Mouse (Mus musculus) adrenal gland, postnatal 14 days (tissue): ENCODE data around the gene Serpinf1. TPM values are rescaled to one million over a fixed set of nuclear protein-coding genes. Genes with fewer than 3 reads are reported as not detected.
"Not testable (repeated sequence)": the region's sequence is repeated elsewhere in the genome, so short reads cannot be mapped to it uniquely, and the experiment has no call there.

Source experiments
- DNase-seq: peaks from one replicate; pipeline ENCODE4 v3.0.0; 2021; ENCODE audit warnings: mixed read lengths
- total RNA-seq: library from RNA; stranded (reverse); gene quantifications from 2 replicates; pipeline ENCODE4 v1.2.3, GENCODE M21; 2021

Gene Serpinf1
- total RNA-seq, 1 experiment from 2014 or later: 116 TPM

- no peak for DNase-seq
These were observed 590 bp upstream of the Serpinf1 start for GRCm38 (mm10) chr11:75423091-75423490.

GRCm38 (mm10) chr11:75421375-75422012, 1.0 kb downstream of the Serpinf1 start:
- peak; percentile 47 for DNase-seq

DNA sequence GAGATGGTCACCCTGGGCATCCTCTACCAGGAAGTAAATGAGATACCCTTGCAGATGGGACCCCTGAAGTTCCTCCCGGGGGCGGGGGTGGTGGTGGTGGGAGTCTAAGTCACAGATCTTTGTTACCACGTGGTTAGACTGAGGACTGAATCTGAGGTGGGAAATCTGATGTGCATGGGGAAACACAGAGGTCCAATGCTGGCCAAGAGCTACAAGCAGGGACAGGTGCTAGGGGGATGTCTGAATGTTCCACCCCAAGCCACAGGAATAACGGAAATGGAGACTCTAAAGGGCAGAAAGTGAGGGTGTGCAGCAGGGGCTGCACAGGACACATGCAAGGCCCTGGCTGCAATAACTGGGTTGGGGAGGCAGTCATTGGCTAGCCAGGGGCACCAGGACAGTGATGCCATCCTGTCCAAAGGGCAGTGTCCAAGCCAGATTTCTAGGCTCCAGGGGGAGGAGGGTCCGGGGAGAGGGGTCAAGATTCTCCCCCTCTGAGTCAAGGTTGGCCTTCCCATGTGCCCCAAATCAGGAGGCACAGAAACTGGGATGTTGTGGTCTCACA, 1.6 kb downstream of the Serpinf1 start:
- no peak for DNase-seq

DNA sequence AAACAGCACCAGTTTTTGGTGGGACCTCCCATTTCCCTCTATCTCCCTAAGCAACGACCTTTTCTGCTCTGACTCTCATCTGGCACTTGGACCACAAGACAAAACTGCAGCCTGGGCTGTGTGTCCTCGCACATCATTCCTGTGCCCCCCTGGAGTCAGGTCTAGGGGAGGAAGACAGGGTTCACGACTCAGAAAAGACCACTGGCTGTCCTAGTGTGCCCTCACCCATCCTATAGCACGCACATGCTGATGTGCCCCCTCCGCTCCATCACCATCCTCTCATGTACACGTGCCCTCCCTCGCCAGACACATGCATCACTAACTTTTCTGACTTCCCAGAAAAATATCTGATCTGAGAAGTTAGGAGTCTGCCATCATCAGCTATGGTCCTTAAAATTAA, 2.5 kb downstream of the Serpinf1 start:
- peak; percentile 2 for DNase-seq

DNA sequence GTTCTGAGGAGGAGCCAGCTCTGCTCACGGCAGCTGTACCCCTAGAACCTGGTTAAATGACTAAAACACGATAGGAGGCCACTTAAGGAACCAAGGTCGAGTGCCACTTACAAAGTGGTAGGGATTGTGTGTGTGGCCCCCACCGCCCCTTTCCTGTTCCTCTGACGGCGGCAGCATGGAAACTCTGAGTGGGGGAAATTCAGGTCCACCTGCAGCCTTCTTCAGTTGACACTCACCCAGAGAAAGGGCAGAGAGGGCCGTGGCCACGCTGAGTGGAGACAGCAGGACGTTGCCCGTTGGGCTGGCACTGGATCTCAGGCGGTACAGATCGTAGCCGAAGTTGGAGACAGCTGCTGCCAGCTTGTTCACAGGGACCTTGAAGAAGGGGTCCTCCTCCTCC, 6.5 kb downstream of the Serpinf1 start:
- peak; percentile 6 for DNase-seq

DNA sequence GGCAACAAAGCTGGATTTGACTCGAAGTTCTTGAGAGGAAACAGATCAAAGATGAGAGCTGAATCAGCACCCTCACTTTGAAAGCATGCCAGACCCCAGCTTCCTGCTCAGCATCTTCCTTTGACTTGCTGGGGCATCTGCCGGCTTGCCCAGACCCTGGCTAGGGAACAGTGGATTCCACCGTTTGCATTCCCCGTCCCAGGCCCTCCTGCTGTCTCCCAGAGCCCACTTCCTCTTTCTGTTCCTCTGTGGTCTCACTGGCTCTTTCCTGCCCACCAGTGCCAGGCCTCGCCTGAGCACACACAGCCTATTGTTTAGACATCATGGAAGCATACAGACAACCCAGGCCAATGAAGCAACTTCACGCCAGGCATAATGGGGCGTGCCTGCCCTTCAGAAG, 7.4 kb downstream of the Serpinf1 start:
- DNase-seq: no peak

GRCm38 (mm10) chr11:75410591-75410990, 11.9 kb downstream of the Serpinf1 start:
- no peak for DNase-seq

GRCm38 (mm10) chr11:75409679-75410575, 12.6 kb downstream of the Serpinf1 start:
- peak; percentile 1 for DNase-seq

DNA sequence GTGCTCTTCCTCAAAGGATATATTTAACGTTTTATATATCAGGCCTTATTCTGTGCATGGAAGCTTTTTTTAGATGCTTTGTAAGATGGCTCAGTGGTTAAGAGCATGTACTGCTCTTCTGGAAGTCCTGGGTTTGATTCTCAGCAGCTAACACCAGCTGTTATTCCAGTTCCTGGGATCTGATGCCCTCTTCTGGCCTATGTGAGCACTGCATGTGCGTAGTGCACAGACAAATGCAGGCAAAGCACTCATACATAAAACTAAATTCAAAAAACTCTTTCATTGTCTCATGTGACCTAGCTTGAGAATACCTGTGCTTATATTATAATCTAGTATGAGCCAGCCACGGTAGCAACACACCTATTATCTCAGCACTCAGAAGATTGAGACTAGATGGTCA, 15.6 kb downstream of the Serpinf1 start:
- DNase-seq: peak; percentile 68

DNA sequence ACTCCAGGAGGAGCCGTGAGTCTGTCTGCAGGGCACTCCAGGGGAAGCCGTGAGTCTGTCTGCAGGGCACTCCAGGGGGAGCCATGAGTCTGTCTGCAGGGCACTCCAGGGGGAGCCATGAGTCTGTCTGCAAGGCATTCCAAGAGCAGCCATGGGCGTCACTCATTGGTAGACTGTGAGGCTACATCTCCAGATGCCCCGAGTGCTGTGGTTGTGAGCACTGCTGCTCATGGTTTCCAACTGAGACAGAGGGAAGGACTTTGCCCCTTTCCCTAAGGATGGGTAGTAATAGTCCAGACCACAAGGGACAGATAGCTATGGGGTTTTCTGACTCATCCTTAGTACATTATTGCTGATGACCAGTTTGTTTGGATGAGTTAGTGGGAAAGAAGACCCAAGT, 16.4 kb downstream of the Serpinf1 start:
- DNase-seq: no peak

- DNase-seq: no peak
These were observed 17.7 kb downstream of the Serpinf1 start for GRCm38 (mm10) chr11:75404801-75405200.

DNA sequence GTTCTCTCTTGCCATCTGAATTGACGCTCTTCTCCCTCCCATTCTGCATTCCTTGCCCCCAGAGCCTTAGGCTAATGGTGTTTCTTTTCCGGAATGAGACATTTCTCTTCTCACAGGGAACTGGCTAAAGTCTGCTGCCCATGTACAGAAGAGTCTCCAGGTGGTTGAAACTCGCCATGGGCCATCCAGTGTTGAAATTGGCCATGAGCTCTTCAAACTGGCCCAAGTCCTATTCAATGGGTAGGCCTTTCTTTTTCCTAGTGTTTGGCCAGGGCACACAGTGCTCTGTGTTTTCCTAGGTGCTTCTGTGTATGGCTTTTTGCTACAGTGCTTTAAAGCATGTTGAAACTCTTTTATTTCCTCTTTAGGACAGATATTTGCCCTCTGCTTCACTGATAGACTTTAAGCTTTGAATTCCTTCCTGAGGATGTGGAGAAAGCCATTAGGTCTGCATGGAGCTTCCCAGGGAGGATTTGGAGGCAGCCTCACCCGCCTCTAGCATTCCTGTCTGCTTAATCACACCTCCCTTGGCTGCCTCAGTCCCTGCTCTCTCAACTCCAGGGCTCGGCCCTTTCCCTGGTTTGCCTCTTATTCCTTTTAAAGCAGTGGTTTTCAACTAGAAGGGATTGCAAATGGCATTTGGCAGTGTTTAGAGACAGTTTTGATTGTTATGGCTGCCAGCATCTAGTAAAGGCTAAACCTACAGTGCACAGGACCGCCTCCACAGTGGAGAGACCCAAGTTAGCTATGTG, 19.0 kb downstream of the Serpinf1 start:
- DNase-seq: peak; percentile 50

DNA sequence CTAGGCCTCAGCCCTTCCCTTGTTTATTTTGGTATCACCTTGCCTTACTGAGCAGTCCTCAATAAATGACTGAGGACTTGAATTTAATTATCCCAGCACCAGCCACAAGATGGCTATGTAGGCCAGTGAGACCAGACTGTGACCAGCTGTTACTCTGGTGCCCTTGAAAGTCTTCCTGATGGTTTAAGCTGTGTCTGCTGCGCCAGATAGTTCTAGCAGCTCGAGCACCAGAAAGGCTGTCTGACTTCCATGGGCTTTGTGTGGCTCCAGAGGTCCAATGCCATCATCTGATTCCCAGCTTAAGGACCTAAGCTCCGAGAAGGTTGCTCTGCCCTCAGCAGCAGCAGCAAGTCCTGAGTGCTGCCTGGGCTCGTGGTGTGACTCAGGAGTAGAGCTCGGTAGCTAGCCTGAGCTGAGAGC, 20.2 kb downstream of the Serpinf1 start:
- DNase-seq: peak; percentile 68

DNA sequence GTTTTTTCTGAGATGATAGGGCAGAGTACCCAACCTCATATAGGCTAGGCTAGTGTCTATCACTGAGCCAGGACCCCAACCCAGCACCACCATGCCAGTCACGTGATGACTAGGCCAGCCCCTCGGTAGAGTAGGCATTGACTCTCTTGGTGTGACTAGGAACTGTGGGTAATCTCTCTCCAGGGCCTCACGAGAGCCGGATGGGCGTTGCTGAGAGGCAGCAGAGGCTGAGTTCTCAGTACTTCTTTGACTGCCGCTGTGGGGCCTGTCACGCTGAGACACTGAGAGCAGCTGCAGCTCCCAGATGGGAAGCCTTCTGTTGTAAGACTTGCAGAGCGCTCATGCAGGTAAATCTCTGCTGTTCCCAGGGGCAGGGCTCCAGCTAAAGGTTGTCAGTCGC, 22.4 kb downstream of the Serpinf1 start:
- DNase-seq: no peak

DNA sequence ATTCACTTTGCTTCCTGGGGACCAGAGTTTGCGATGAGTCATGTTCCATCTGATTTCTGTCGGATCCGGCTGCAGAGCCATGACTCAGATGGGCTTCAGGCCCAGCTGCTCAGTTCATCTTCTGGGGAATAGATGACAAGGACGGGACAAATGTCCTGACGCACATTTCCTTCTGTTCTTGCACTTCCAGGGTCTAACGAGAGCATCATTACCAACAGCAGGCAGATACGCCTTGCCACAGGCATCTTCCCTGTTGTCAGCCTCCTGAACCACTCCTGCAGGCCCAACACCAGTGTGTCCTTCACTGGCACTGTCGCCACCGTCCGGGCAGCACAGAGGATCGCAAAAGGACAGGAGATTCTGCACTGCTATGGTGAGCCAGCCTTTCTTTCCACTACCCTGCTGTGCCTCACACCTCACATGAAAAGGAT, 23.1 kb downstream of the Serpinf1 start:
- DNase-seq: peak; percentile 78

GRCm38 (mm10) chr11:75397452-75397851, 25.0 kb downstream of the Serpinf1 start:
- no peak for DNase-seq

GRCm38 (mm10) chr11:75395611-75396010, 26.9 kb downstream of the Serpinf1 start:
- no peak for DNase-seq

DNA sequence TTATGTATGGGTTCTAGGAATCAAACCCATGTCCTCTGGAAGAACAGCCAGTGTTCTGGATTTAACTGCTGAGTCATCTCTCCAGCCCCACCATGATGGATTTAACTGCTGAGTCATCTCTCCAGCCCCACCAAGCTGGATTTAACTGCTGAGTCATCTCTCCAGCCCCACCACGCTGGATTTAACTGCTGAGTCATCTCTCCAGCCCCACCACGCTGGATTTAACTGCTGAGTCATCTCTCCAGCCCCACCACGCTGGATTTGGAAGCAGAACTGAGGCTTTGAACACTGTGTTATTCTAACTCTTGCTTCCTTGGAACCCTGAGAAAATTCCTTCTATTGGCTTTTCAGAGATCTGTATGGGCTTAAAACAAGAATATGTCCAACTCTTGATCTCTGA, 39.0 kb downstream of the Serpinf1 start:
- peak; percentile 44 for DNase-seq

GRCm38 (mm10) chr11:75378786-75379185, 43.7 kb downstream of the Serpinf1 start:
- not testable (repeated sequence) for DNase-seq

DNA sequence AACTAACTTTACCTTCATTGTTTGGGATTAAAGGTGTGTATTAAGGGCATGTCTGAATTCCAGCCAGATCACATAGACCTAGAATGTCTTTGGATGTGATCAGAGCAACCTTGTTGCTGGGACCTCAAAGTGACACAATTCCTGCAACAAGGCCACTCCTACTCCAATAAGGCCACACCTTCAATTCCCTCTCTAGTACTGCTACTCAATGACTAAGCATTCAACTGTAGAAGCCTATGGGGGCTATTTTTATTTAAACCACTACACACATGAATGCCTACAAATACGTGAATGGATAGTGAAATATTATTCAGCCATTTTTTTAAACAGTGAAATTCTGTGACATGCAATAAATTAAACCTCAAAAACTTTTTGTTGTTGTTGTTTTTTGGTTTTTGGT, 45.4 kb downstream of the Serpinf1 start:
- no peak for DNase-seq
